Mouse (Mus musculus): ENCODE measurements around the gene Hsd17b13.

- no peak for TF ChIP-seq CTCF (IDR thresholded peaks at IDR 0.05; ENCODE audit: control insufficient read depth, insufficient read depth, insufficient replicate concordance, low read depth, low read length)
- no peak for TF ChIP-seq POLR2A (IDR thresholded peaks at IDR 0.05; ENCODE audit: control insufficient read depth, low read depth, low read length)
These were observed 4.8 kb downstream of the Hsd17b13 start for GRCm38 (mm10) chr5:103972379-103972778.

Data from testis, adult 2 months (tissue).